Mouse (Mus musculus): ENCODE results near the gene Capn9. TPM values are rescaled to one million over a fixed set of nuclear protein-coding genes. Genes with fewer than 3 reads are reported as not detected.
A peak's percentile ranks its signal among the peaks of the same experiment; 100 is the strongest.

The Capn9 gene
- total RNA-seq, 2 experiments from 2014 or later, result not detected

- DNase-seq, result no peak
Measured at GRCm38 (mm10) chr8:124572430-124572775, 3.5 kb upstream of the Capn9 start.

- DNase-seq, result peak; percentile 87 to 94
Measured at GRCm38 (mm10) chr8:124573552-124574340, 2.2 kb upstream of the Capn9 start.

- no peak for DNase-seq
Measured at GRCm38 (mm10) chr8:124576751-124577150, 840 bp downstream of the Capn9 start.

- DNase-seq, result peak; percentile 59 to 78
Measured at GRCm38 (mm10) chr8:124585718-124586425, 10.0 kb downstream of the Capn9 start.

GRCm38 (mm10) chr8:124586556-124586955, 10.6 kb downstream of the Capn9 start:
- DNase-seq, result peak in 1 of 2 experiments; percentile 23

DNA sequence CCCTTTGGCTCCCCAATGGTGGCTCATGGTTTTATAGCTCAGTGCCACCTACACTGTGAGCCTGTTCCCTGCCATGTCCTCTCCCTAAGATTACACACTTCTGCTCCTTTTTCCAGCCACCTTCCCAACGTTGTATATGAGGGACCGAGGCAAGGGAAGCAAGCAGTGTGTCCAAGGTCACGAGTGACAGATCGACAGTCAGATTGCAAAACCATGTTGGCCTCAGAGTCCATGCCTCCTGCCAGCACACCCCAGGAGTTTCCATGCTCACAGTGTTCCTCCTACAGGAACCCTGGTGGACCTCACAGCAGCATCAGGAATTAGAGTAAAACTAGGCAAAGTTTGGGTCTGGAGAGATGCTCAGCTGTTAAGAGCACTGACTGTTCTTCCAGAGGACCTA, 13.5 kb downstream of the Capn9 start:
- DNase-seq, result no peak

DNA sequence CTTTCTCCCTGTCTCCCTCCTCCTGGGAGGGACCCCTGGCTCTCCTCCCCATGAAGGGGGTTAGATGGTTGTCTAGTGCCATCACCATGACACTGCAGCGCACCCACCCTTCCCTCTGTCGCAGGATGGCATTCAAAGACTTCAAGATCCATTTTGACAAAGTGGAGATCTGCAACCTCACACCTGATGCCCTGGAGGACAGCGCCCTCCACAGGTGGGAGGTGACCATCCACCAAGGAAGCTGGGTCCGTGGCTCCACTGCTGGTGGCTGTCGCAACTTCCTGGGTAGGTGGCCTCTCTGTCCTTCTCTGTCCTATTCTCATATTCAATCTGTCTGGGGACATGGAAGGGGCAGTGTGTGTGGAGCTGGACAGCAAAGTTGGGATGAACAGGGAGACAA, 28.2 kb downstream of the Capn9 start:
- DNase-seq, result no peak

DNA sequence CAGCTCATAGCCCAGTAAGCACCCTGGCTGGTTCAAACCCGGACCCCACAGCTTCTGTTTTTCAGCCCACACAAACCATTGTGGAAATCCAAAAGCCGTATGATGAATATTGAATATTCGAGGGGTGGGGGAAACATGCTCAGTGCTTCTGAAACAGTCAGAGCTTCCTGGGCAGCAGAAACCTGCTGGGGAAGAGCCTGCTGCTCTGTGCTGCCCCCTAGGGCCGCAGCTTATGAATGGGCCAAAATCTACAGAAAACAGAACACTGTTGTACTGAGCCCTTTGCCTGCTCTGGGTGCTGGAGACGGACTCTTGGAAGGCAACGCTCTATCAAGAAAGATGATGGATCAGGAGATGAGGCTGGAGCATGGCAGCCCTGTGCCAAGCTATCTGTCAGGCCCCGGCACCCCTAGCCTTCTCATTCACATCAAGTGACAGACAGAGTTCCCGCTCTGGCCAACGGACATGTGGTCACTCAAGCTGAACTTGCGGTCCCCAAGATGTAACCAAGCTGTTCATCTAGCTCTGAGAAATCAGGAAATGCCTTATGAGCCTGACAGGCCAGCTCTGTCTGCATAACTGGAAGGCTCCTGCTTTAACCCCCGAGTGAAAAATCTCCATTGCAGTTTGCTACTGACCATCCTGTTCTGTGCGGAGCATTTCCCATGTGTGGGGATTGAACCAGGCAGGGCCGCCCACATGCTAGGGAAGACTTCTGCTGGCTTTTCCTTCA, 32.5 kb downstream of the Capn9 start:
- peak in 1 of 2 experiments; percentile 17 for DNase-seq

DNA sequence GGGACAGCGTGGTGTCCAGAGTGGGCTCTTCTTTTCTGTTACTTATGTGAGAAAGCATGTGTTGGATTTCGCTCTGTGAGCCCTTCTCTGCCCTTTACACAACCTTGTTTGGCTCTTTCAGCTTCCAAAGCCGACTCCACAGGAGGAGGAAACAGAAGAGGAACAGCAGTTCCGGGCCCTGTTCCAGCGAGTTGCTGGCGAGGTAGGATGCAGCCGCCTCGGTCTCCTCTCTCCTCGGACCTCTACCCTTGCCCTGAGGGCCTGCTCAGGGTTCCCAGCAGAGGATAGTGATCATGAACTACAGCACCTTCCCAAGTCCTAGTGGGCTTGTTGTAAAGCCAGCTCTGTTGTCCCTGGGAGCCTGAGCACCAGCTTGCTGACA, 33.1 kb downstream of the Capn9 start:
- DNase-seq, result peak; percentile 9 to 17

DNA sequence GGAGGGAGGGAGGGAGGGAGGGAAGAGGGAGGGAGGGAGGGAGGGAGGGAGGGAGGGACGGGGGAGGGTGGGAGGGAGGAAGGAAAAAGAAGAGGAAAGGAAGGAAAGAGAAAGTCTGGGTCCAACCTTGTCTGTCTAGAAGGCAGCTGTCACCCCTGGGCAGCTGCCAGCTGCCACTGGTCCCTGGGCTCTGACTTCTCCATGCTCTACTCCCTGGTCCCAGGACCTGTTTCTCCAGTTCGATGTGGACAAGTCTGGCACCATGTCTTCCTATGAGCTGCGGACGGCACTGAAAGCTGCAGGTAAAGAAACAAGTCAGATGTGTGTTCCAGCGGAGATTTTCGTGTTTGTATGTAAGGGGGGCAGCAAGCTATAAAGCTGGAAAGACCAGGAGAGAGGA, 38.4 kb downstream of the Capn9 start:
- DNase-seq, result no peak

DNA sequence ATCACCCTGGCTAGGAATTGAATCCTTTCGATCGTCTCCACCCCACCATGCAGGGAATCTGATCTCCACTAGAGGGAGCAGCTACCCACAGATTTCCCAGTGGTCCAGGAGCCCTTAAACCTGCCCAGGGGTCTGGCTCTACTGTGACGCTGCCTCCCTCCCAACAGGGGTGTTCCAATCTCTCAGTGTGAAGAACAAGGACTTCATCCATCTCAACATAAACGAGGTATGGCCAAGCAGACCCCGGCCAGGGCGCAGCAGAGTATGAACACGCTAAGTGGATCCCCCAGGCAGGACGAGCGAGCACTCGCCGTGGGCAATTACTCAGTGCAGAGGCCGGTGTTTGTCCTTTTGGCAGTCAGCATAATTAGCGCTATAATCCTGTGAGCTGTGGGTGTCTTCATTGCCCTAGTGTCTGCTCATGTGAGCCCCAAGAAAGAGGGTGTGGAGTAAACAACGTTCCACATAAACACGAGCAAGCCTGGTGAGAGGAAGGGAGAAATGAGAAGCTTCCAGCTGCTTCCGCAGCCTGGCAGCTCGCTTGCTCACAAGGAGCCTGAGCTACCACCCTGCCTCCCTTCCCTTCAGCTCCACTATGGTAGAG, 41.5 kb downstream of the Capn9 start:
- DNase-seq, result peak; percentile 73 to 92

GRCm38 (mm10) chr8:124618252-124618651, 42.3 kb downstream of the Capn9 start:
- no peak for DNase-seq

DNA sequence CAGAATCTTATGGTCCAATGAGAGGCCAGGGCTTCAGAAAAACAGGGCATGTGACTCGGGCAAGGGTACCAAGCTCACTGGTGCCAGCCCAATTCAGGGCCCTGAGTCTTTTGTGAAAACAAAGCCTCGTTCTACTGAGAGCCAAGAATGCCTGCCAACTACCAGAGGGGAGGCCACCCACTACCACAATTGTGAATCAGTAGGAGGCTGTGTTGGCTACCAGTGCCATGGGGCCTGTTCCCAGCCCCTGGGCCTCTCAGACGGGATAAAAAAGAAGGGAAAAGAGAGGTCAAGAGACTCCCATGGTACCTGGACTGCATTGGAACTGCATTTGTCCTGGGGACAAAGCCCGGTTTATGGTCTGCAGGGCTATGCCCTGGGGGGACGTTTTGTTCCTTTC, 45.3 kb downstream of the Capn9 start:
- DNase-seq, result no peak

- DNase-seq, result no peak
Measured at GRCm38 (mm10) chr8:124626251-124626650, 50.3 kb downstream of the Capn9 start.

DNA sequence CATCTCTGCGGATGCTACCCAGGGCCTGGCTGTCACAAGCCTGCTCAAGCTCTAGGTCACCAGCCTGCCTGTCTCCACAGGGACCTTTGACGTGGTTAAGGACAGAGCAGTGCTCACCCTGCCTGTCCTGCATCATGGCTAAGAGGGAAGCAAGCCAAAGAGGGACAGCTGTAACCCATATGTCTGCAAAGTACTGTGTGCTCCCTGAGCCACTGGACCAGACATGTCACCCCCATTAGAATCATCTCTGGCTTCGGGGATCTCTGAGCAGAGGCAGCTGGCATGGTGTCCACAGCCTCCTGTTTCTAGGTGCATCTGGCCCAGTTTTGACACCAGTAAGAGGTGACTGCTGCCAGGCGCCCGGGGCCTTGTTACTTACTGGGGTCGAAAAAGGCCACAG, 54.6 kb downstream of the Capn9 start:
- peak; percentile 56 to 66 for DNase-seq

DNA sequence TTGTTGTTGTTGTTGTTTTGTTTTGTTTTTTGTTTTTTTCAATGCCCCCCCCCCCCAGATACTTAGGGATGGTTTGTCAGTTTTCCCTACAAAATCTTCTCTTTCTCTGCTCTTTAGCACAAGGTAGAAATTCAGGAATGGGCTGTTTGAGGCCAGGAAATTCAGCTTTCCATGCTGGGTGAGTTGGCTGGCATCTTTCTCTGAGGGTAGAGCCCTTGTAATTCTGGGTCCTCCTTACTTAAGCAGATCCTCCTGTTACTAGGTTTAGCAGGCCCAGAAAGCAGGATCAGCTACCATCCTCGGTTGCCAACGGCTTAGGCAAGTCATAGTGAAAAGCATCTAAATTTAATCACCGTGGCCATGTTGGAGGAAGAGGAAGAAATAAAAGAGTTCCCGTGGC, 55.0 kb downstream of the Capn9 start:
- no peak for DNase-seq

- DNase-seq, result peak in 1 of 2 experiments; percentile 36
Measured at GRCm38 (mm10) chr8:124631966-124632365, 56.1 kb downstream of the Capn9 start.

DNA sequence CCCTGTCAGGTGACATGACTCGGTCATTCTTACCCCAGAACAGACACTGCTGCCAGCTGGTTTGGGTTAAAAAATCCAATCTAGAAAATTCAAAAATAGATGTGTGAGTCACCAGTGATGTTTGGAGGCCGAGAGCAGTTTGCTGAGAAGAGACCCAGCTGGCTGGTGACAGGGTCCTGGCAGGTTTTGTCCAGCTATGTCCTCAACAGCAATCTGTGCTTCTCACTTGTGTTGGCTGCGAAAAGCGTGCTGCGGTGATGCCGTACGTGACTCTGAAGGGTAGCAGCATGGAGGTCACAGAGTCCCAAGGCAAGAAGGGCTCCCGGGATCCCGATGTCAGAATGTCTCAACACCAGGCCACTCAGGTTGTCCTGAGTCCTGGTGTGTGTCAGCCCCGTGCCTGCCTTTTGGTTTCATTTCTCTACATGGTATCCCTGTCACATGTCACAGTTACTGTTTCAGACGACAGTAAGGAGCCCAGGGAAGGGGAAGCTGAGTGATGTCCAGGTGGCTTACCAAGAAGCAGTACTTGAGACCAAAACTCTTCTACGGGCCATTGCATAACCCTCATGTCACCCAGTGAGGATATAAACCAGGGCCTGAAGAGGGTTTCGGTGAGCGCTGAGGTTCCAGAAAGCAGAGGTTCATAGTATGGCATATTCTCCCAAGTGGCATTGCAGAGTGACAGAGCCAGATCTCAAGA, 57.2 kb downstream of the Capn9 start:
- peak; percentile 89 to 92 for DNase-seq

DNA sequence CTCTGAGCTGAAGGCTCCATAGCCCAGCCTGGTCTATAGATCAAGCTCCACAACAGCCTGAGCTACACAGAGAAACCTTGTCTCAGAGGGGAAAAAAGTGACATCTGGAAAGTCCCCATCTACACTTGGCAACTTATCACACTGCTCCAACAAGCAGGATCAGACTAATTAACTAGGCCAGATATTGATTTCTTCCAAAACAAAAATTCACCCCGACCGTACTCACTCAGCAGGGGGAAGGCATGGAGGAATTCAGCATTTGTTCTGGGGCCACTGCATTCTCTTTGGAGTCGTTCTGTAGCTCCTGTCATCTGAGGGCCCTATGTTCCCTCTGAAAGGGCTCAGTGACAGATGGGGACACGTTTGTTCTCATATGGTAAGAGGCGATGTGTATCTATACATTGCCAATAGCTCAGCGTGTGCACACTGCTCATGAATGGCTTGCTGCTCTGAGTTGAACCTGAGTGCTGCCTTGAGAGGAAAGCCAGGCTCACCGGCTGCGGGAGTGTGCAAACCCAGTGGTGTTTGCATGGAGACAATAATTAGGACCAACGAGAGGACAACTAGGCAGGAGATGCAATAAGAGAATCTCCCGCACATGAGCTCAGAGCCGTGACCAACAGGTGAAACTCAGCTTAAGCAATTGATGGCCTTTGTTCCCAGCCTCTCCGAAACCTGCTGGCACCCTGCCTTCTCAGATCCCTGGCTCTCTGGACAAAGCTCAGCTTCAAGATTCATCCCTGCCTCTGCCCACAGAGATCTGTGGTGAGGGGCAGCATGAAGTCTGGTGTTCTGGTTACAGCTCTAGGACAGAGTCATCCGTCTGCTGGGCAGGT, 58.7 kb downstream of the Capn9 start:
- DNase-seq, result no peak

DNA sequence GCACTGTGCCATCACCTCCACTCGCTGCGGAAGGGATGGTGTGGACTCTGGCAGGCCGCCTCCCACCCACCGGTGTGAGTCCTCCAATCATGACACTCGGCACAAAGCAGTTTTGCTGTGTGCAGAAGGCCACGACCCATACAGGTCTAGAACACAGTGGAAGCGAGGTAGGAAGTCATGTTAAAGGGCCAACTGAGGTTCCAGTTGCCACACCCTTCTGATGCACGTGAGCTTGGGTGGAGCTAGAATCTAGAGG, 59.3 kb downstream of the Capn9 start:
- no peak for DNase-seq

DNA sequence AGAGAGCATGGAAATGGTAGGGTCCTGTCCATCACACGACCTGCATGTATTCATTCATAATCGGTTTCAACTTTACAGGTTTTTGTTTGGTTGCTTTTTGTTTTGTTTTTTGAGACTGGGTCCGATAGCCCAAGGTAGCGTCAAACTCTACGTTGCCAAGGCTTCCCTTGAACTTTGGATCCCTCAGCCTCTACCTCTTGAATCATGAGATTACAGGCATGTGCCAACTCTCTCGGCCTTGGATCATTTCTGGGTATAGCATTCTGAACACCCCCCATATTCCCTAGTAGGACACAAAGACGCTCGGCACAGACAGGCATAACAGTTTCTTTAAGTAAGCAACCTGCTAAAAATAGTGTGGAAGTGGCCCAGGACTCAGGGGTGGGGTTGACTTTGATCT, 65.7 kb downstream of the Capn9 start:
- no peak for DNase-seq

All from heart, adult 18-20 months (tissue).